Mouse (Mus musculus) small intestine, adult 2 months (tissue): ENCODE results near the gene Dag1.

Experiments
- CTCF ChIP-seq: fragments of 200-500 bp; IDR thresholded peaks from 2 replicates; pipeline ENCODE4 v1.5.1; 2012; ENCODE audit warnings: low read depth, mild to moderate bottlenecking, control low read depth, inconsistent platforms, low read length, moderate library complexity, mixed read lengths; ENCODE audit not compliant: insufficient replicate concordance, insufficient read length; ENCODE audit errors: extremely low read depth
- POLR2A ChIP-seq: fragments of 200-500 bp; IDR thresholded peaks from 2 replicates; pipeline ENCODE4 v1.6.1; 2012; ENCODE audit warnings: low read depth, mild to moderate bottlenecking, control low read depth, inconsistent platforms, low read length, moderate library complexity

DNA sequence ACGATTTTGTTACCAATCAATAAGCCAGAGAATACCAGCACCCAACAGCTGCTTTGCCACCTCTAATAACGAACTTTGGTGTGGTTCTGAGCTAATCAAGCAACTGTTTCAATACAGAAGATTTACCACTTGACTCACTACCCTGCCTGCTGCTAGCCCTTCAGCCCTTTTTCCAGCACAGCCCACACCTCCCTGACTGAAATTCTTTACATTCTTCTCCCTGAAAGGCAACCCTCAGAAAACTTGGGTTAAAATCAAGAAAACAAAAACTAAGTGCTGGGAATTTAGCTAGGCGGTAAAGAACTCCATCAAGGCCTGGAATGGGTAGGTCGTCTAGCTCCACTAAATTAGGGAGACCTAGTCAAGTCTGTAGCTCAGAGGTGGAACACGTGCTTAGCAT is 23.8 kb downstream of the Dag1 start:
- TF ChIP-seq CTCF = no peak
- no peak for TF ChIP-seq POLR2A
